Mouse (Mus musculus) limb, embryonic 15.5 days (tissue): ENCODE measurements around the gene Lrrc38. TPM values are rescaled to one million over a fixed set of nuclear protein-coding genes. Genes with fewer than 3 reads are reported as not detected.
A peak's percentile ranks its signal among the peaks of the same experiment; 100 is the strongest.

Experiments
- ATAC-seq: fragments of 200-750 bp; cut with Nextera tagmentation; 2 replicates; pipeline ENCODE4 v1.8.0; 2017; ENCODE audit warnings: low read depth, moderate TSS enrichment; ENCODE audit not compliant: insufficient number of reproducible peaks, low FRiP score, low TSS enrichment
- H3K27ac ChIP-seq: fragments of 300-500 bp; sonication (generic); 2 replicates; pipeline ENCODE4 v1.5.1; 2015; ENCODE audit warnings: moderate library complexity, mild to moderate bottlenecking, inconsistent platforms
- H3K27me3 ChIP-seq: fragments of 300-500 bp; sonication (generic); 2 replicates; pipeline ENCODE4 v1.6.1; 2015; ENCODE audit warnings: inconsistent platforms
- H3K36me3 ChIP-seq: fragments of 300-500 bp; sonication (generic); 2 replicates; pipeline ENCODE4 v1.6.1; 2015; ENCODE audit warnings: inconsistent platforms
- H3K4me1 ChIP-seq: fragments of 300-500 bp; sonication (generic); 2 replicates; pipeline ENCODE4 v1.6.1; 2015; ENCODE audit warnings: inconsistent platforms
- H3K4me2 ChIP-seq: fragments of 300-500 bp; sonication (generic); 2 replicates; pipeline ENCODE4 v1.6.1; 2015; ENCODE audit warnings: mild to moderate bottlenecking, inconsistent platforms
- H3K4me3 ChIP-seq: fragments of 300-500 bp; sonication (generic); 2 replicates; pipeline ENCODE4 v1.5.1; 2015; ENCODE audit warnings: mild to moderate bottlenecking, inconsistent platforms
- H3K9ac ChIP-seq: fragments of 300-500 bp; sonication (generic); 2 replicates; pipeline ENCODE4 v1.6.1; 2015; ENCODE audit warnings: inconsistent platforms
- H3K9me3 ChIP-seq: fragments of 300-500 bp; sonication (generic); 2 replicates; pipeline ENCODE4 v1.6.1; 2016; ENCODE audit warnings: inconsistent platforms
- WGBS: fragments of 180-500 bp; shearing (Covaris S2); methylation state at CpG from one replicate; pipeline ENCODE4 v1.1.7; 2015; 5-methylcytosine and 5-hydroxymethylcytosine counted together
- polyA plus RNA-seq: library from polyadenylated mRNA; unstranded; fragments of >200 nt; fragmentation: Nextera tagmentation; extraction: Ambion mirVana; gene quantifications from 2 replicates; pipeline ENCODE4 v1.2.1, GENCODE M21; 2015

Lrrc38 gene
- polyA plus RNA-seq, 1 experiment from 2014 or later, result 0.99 TPM

DNA sequence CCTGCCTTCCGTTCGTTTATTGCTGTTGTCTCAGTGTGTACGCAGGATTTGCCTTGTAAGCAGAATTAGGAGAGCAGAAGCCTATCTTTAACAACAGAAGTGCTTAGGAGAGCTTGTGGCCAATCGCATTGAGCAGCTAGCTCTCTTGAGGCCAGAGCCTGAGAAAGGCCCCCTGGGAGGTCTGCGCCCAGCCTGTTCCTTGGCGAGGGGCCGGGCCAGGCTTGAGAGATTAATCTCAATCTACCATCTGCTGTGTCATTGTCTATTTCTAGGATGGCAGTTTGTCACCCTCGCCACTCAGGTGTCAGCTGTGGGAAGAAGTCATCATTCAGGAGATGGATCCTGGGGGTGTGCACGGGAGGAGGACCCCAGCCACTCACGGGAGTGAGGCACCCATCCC lies 12.0 kb downstream of the Lrrc38 start:
- WGBS, result 70% methylated on average over 10 of the region's 10 CpGs
- Histone ChIP-seq H3K36me3 (no peaks in the 10 kb centered on the region), H3K4me2 (no peak overlapping the region), H3K27ac (no peak overlapping the region), H3K9me3 (no peaks in the 10 kb centered on the region; the same call in 1 of the 2 replicates), H3K4me3 (no peak overlapping the region), H3K27me3 (no peaks in the 10 kb centered on the region), H3K9ac (no peak overlapping the region), H3K4me1 (no peaks in the 10 kb centered on the region)
- no peak for ATAC-seq

DNA sequence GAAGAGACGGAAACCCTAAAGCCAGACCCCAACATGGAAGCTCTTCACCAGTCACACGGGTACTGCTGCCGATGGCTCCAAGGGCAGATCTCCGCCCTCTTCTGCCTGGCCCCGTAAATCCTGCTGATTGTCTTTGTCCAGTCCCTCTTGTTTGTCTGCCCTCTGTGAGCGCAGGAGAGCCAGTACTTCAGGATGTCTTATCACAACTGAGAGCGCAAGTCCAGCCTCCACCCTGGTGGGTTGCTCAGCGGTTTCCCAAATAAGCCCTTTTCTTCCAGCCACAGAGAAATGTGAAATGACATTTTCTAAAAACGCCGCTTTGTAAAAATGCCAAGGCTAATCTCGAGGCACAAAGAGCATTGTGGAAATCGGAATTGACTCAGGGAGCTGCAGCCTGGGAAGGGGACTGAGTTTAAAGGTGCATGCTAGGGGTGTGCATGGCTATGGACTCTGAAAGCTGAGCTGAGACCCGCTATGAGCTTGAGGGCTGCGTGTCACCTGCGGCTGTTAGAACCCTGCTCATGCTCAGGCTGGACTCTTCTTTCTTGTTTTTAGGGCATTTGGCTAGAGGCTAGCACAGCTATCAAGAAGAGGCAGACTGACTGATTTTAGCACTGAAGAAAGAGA lies 17.0 kb downstream of the Lrrc38 start:
- no peak for ATAC-seq
- H3K4me2 ChIP-seq, result no peak overlapping the region
- no peaks in the 10 kb centered on the region for H3K36me3 ChIP-seq
- H3K27ac ChIP-seq, result no peak overlapping the region
- 59% methylated on average over 15 of the region's 15 CpGs for WGBS
- no peak overlapping the region for H3K4me3 ChIP-seq
- no peaks in the 10 kb centered on the region for H3K27me3 ChIP-seq
- no peaks in the 10 kb centered on the region for H3K4me1 ChIP-seq
- no peak overlapping the region for H3K9ac ChIP-seq
- H3K9me3 ChIP-seq, result no peaks in the 10 kb centered on the region

DNA sequence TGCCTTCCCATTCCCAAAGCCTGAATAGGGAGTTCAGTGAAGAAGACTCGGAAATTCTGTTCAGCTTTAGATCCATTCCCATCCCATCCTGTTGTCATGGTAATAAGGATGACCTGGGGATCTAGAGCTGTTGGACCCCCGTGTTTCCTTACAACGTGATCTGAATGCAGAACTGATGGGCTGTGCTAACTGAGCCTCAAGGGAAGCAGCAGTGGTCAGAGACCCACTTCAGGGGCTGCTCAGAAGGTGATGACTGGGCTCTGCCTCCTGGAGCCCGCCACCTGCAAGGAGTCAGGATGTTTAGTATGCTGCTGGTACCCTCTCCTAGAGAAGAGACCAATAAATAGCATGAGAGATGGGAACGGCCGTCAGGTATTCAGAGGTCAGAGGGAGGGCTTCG lies 29.9 kb downstream of the Lrrc38 start:
- Histone ChIP-seq H3K9me3 (no peaks in the 10 kb centered on the region), H3K27ac (no peak overlapping the region), H3K36me3 (no peaks in the 10 kb centered on the region), H3K4me2 (no peak overlapping the region), H3K4me1 (no peaks in the 10 kb centered on the region), H3K4me3 (no peak overlapping the region), H3K9ac (no peak overlapping the region), H3K27me3 (peaks cover 17% of the 10 kb centered on the region; the same call in 1 of the 2 replicates)
- 46% methylated on average over 7 of the region's 7 CpGs for WGBS
- no peak for ATAC-seq

DNA sequence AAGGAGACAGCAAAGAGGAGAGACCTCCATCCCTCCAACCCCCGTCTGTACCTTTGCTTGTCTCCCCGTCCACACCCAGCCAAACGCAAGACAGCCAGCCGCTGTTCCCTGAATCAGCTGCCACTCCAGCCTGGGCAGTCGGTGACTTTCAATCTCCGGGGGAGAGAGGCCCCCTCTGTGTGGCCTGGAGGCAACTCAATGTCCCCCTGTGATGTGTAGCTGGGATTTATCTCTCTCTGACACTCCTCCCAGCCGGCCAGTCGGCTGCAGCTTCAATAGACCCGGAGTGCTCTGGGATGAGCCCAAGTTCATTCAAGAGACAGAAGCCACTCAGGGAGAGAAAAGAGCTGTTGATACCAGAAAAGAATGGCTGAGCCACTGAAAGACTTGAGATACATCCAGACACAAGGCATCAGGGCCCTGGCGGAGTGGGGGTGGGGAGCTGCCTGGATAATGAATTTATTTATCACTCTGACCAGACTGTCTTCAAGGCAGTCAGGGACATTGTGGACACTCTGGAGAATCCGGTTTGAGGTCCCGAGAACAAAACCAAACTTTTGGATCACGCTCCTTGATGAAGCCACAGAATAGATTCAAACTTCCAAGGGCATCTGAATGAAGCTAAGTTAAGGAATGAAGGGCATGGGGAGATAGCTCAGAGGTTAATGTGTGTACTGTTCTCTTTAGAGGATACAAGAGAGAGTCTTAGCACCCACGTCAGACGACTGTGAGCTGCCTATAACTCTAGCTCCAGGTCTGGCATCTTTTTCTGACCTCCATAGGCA lies 30.6 kb downstream of the Lrrc38 start:
- no peak overlapping the region for H3K4me2 ChIP-seq
- H3K9me3 ChIP-seq, result no peaks in the 10 kb centered on the region
- no peak for ATAC-seq
- H3K36me3 ChIP-seq, result no peaks in the 10 kb centered on the region
- 30% methylated on average over 15 of the region's 15 CpGs for WGBS
- H3K27me3 ChIP-seq, result peaks cover 17% of the 10 kb centered on the region; the same call in 1 of the 2 replicates
- H3K4me1 ChIP-seq, result no peaks in the 10 kb centered on the region
- H3K9ac ChIP-seq, result no peak overlapping the region
- no peak overlapping the region for H3K27ac ChIP-seq
- no peak overlapping the region for H3K4me3 ChIP-seq

DNA sequence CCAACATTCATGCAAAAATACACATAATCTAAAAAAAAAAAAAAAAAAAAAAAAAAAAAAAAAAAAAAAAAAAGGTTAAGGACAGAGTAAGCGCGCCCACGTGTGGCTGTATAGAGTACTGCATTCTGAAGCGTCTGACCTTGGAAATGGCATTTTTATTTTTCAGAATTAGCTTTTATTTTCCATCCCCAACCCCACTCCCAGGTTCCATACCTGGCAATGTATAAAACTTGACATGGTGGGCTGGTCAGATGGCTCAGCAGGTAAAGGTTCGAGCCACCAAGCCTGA lies 31.1 kb downstream of the Lrrc38 start:
- 0% methylated on average over 5 of the region's 5 CpGs for WGBS
- Histone ChIP-seq H3K4me2 (no peak overlapping the region), H3K9me3 (no peaks in the 10 kb centered on the region), H3K27ac (no peak overlapping the region), H3K9ac (no peak overlapping the region), H3K27me3 (peaks cover 17% of the 10 kb centered on the region; the same call in 1 of the 2 replicates), H3K36me3 (no peaks in the 10 kb centered on the region), H3K4me1 (no peaks in the 10 kb centered on the region), H3K4me3 (no peak overlapping the region)
- no peak for ATAC-seq

DNA sequence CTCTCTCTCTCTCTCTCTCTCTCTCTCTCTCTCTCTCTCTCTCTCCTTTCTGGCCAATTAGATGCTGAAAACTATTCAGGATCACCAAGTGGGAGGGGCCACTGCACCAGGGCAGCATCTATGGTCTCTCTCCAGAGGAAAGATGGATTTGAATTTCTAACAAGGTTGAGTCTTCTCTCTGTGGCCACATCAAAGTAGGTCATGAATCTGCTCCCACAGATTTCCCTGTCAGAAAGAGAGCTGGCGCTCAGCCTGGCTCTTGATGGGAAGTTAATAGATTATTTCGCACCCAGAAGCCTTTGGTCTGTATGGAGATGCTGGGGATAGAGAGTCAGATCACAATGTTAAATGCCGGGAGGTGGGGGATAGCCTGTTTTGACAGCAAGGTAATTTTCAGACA lies 32.6 kb downstream of the Lrrc38 start:
- Histone ChIP-seq H3K4me2 (no peak overlapping the region), H3K27me3 (peaks cover 17% of the 10 kb centered on the region; the same call in 1 of the 2 replicates), H3K9me3 (no peaks in the 10 kb centered on the region), H3K27ac (no peak overlapping the region), H3K4me3 (no peak overlapping the region), H3K9ac (no peak overlapping the region), H3K4me1 (no peaks in the 10 kb centered on the region), H3K36me3 (no peaks in the 10 kb centered on the region)
- no peak for ATAC-seq
- 67% methylated on average over 3 of the region's 3 CpGs for WGBS

DNA sequence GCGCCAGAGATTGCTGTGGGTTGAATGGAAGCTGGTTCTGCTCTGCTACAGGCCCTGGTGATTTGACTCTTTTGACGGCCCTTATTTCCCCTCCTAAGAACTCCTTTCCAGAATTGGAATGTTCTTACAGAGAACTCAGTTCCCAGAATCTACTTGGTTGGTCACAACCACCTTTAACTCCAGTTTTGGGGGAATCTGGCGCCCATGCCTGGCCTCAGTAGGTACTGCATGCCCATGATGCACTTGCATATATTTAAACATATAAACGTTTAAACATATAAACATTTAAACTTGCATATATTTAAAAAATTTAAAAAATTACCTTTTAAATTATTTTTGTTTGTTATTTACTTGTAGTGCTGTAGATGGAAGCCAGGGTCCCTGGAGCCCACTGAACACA lies 34.1 kb downstream of the Lrrc38 start:
- Histone ChIP-seq H3K27ac (no peak overlapping the region), H3K4me1 (no peaks in the 10 kb centered on the region), H3K27me3 (peaks cover 17% of the 10 kb centered on the region; the same call in 1 of the 2 replicates), H3K4me2 (no peak overlapping the region), H3K36me3 (no peaks in the 10 kb centered on the region), H3K9ac (no peak overlapping the region), H3K9me3 (no peaks in the 10 kb centered on the region), H3K4me3 (no peak overlapping the region)
- ATAC-seq, result no peak
- WGBS, result 43% methylated on average over 4 of the region's 4 CpGs

DNA sequence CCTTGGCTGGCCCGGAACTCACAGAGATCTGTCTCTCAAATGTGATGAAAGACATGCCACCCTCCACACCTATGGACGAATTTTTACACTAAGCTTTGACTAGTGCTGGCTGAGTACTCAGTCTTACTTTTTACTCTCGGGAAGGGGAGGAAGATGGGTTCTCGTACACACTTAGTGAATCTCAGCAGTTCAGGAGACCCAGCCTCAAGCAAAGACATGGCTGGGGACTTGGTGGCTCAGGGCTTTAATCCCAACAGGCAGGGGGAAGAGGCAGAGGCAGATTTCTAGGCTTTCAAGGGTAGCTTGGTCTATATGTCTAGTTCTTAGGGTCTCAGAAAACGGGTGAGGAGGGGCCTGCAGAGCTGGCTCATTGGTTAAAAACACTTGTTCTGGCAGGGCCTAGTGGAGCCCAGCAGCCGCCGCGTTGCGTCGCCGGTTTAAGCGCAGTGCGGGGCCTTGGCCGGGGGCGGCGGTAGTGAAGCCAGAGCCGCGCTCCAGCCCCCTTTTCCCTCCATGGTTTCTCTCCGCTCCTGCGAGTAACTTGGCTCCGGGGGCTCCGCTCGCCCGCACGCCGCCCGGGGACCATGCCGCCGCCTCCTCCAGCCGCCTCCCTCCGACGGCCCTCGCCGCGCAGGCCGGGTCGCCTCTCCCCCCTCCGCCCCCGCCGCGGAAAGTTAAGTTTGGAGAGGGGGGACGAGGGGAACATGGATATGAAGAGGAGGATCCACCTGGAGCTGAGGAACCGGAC lies 39.6 kb downstream of the Lrrc38 start:
- H3K4me1 ChIP-seq, result no peaks in the 10 kb centered on the region
- 0 out of 2 replicates have a peak, but pooled peaks have one; percentile 58 for ATAC-seq
- H3K9me3 ChIP-seq, result no peaks in the 10 kb centered on the region
- peak overlapping the region; percentile 61 for H3K4me2 ChIP-seq
- H3K36me3 ChIP-seq, result no peaks in the 10 kb centered on the region
- 9% methylated on average over 37 of the region's 43 CpGs for WGBS
- H3K27me3 ChIP-seq, result no peaks in the 10 kb centered on the region
- H3K9ac ChIP-seq, result 0 out of 2 replicates have a peak overlapping the region, but pooled peaks have one; percentile 28
- H3K27ac ChIP-seq, result no peak overlapping the region
- H3K4me3 ChIP-seq, result peak overlapping the region; percentile 44

DNA sequence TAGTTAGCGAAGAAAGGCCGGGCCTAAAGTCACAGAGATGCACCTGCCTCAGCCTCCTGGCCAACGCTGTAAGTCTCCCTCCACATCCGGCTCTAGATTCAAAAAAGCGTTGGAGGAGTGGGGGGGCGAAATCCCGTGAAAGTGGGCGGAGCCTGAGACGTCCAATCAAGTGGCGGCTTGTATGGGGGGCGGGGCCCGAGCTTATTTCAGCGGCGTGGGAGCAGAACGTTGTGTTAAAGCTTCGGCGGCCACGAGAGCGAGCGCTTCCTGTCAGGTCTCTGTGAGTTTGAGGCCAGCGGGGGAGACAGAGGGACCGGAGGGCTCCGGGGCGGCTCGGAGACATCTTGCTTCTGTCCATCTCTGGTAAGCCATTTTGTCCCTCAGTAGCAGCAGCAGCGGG lies 44.6 kb downstream of the Lrrc38 start, which contains the start of gene Pramel1:
Gene Pramel1, plus strand, starts transcription at position 248 of the 400 bp plus-strand sequence.
- Histone ChIP-seq H3K9ac (no peak within 1 kb of the TSS), H3K9me3 (no peaks in the 10 kb centered on the region), H3K27ac (no peak within 1 kb of the TSS), H3K36me3 (no peaks in the 10 kb centered on the region), H3K4me3 (no peak within 1 kb of the TSS), H3K4me1 (no peaks in the 10 kb centered on the region), H3K4me2 (no peak within 1 kb of the TSS), H3K27me3 (no peaks in the 10 kb centered on the region)
- no peak for ATAC-seq
- 80% methylated on average over 26 of the region's 26 CpGs for WGBS

DNA sequence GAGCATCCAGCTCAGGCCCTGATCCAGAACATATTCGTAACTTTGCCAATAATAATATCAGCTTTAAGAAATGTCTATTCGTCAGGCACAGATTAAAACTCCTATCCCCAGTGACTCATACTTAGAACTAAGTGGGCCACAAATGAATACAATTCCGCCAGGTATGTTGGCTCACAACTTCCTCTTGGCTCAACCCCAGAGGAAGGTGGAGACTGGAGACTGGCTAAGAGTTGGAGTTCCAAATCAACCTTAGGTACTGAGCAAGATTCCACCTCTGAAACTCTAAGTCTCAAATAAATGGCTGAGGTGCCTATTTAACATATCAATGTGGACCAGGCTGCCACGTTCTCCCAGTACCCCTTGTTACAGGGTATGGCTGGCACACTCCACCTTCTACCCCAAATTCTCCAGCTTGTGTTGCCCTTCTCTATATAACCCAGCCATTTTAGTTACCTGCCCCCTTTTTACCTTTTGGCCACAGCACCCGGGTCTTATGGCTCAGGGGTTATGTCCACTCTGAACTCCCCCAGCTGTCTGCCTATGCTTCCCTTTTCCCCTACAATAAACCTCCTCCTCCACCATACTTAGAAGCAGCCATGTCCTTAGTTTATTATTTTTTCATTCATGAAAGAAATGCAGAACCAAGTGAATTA lies 62.1 kb downstream of the Lrrc38 start:
- Histone ChIP-seq H3K9ac (no peak overlapping the region), H3K4me3 (peak overlapping the region; percentile 63), H3K27me3 (no peaks in the 10 kb centered on the region), H3K36me3 (peaks cover 24% of the 10 kb centered on the region), H3K9me3 (no peaks in the 10 kb centered on the region), H3K4me2 (peak overlapping the region; percentile 52), H3K27ac (0 out of 2 replicates have a peak overlapping the region, but pooled peaks have one; percentile 9), H3K4me1 (0 out of 2 replicates have a peak, but pooled peaks cover 4% of the 10 kb centered on the region)
- 65% methylated on average over 5 of the region's 5 CpGs for WGBS
- ATAC-seq, result no peak

DNA sequence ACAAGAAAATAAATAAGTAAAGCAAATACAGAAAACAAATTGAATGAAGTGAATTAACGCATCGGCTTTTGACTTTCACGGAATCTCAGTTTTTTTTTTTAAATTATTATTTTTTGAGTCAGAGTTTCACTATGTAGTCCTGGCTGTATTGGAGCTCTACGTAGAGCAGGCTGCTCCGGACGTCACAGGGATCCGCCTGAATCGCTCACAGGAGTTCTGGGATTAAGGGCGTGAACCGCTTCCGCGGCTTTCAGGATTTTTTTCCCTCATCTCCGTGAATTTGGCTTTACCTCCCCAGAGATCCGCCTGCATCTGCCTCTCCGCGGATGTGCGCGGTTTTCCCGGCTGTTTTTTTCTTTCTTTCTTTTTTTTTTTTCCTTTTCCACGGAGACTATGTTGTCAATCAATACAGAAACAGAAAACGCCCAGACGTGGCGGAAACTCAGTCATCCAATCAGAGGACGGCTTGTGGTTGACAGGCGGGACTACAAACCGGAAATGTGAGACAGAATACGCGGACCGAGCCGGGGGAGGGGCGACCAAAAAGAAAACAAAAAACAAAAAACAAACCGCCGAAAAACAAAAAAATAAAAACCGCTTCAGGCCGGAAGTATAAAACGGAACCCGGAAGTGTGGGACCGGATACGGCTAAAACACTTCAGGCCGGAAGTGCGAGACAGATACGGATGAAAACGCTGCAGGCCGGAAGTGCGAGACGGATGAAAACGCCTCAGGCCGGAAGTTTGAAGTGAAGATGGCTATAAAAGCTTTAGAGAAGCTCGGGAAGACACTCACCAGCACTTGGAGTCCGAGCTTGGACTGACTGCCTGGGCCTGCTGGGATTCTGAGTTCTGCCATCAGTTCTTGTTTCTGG lies 62.9 kb downstream of the Lrrc38 start, which contains the start of gene Pramef8:
Gene Pramef8, plus strand, starts transcription at position 208 of the 874 bp plus-strand sequence.
- Histone ChIP-seq H3K4me3 (peak within 1 kb of the TSS; percentile 63), H3K4me1 (0 out of 2 replicates have a peak, but pooled peaks cover 4% of the 10 kb centered on the region), H3K27me3 (no peaks in the 10 kb centered on the region), H3K4me2 (peak within 1 kb of the TSS; percentile 52), H3K9ac (0 out of 2 replicates have a peak within 1 kb of the TSS, but pooled peaks have one; percentile 33), H3K27ac (peak within 1 kb of the TSS; percentile 92), H3K9me3 (no peaks in the 10 kb centered on the region), H3K36me3 (peaks cover 32% of the 10 kb centered on the region)
- peak; percentile 91 for ATAC-seq
- under 1% methylated on average over 50 of the region's 50 CpGs for WGBS
